Mouse (Mus musculus) CH12F3 (cell line): Measurements from ENCODE around the gene Lst1.

ENCODE experiments used
- in situ Hi-C: fragments of 300-500 bp; cut with MboI; formaldehyde crosslinking; loops from 2 replicates; pipeline ENCODE4 v1.14.3; 2020; ENCODE audit warnings: low sequenced_read_pairs

The Lst1 gene

GRCm38 (mm10) chr17:35186681-35187080 lies 1.6 kb downstream of the Lst1 start:
- in situ Hi-C loops, result no loop called here

GRCm38 (mm10) chr17:35185639-35186611 lies 2.3 kb downstream of the Lst1 start:
- in situ Hi-C loops, result no loop called here

- in situ Hi-C loops, result no loop called here
These were observed 8.1 kb downstream of the Lst1 start for GRCm38 (mm10) chr17:35180093-35180492.

- in situ Hi-C loops, result no loop called here
These were observed 9.7 kb downstream of the Lst1 start for GRCm38 (mm10) chr17:35178528-35178927.

- in situ Hi-C loops, result no loop called here
These were observed 12.3 kb downstream of the Lst1 start, which contains the start of gene Aif1 for GRCm38 (mm10) chr17:35175968-35176367. Aif1 (minus strand) TSS chr17:35176068.

GRCm38 (mm10) chr17:35175382-35175781 lies 12.9 kb downstream of the Lst1 start:
- in situ Hi-C loops, result no loop called here

- in situ Hi-C loops, result no loop called here
These were observed 13.8 kb downstream of the Lst1 start for GRCm38 (mm10) chr17:35174201-35174977.

- in situ Hi-C loops, result no loop called here
These were observed 14.9 kb downstream of the Lst1 start for GRCm38 (mm10) chr17:35173329-35173728.

GRCm38 (mm10) chr17:35172445-35173234 lies 15.6 kb downstream of the Lst1 start:
- in situ Hi-C loops, result no loop called here

GRCm38 (mm10) chr17:35168541-35169207 lies 19.6 kb downstream of the Lst1 start:
- in situ Hi-C loops, result loop anchor here (5.0 kb wide), 1 partner anchor 64 kb away; the partner anchor contains the start of gene Atp6v1g2

GRCm38 (mm10) chr17:35167794-35168193 lies 20.4 kb downstream of the Lst1 start:
- in situ Hi-C loops, result loop anchor here (5.0 kb wide), 1 partner anchor 65 kb away; the partner anchor contains the start of gene Atp6v1g2

GRCm38 (mm10) chr17:35166352-35167035 lies 21.7 kb downstream of the Lst1 start:
- in situ Hi-C loops, result loop anchor here (5.0 kb wide), 1 partner anchor 66 kb away; the partner anchor contains the start of gene Atp6v1g2

- in situ Hi-C loops, result loop anchor here (5.0 kb wide), 1 partner anchor 67 kb away; the partner anchor contains the start of gene Atp6v1g2
These were observed 22.6 kb downstream of the Lst1 start for GRCm38 (mm10) chr17:35165451-35166155.

- in situ Hi-C loops, result loop anchor here (5.0 kb wide), 1 partner anchor 67 kb away; the partner anchor contains the start of gene Atp6v1g2
These were observed 23.4 kb downstream of the Lst1 start, which contains the start of gene Prrc2a for GRCm38 (mm10) chr17:35164568-35165450. Prrc2a (minus strand) TSS chr17:35164897.

- in situ Hi-C loops, result no loop called here
These were observed 24.0 kb downstream of the Lst1 start for GRCm38 (mm10) chr17:35164218-35164567.

GRCm38 (mm10) chr17:35163326-35164081 lies 24.7 kb downstream of the Lst1 start:
- in situ Hi-C loops, result no loop called here

GRCm38 (mm10) chr17:35162730-35163129 lies 25.5 kb downstream of the Lst1 start:
- in situ Hi-C loops, result no loop called here
